Mouse (Mus musculus): ENCODE results near the gene Gm26938.

Gene Gm26938

DNA sequence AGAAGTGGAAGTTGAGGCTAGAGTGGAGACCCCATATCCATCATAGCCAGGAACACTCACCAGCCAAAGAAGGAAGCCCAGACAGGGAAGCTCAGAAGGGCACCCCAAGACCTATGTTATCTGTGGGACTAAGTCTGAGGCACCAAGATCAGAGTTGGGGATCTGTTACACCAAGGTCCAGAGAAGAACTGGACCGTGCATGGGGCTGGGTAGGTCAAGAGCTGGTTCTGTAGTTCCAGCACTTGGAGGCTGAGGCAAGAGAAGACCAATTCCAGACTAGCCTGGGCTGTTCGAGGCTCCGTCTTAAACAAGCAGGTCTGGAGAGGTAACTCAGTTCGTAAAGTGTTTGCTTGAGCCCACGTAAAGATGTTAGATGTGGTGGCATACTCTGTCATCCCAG, 32.1 kb downstream of the Gm26938 start:
- no peak for DNase-seq (ENCODE audit: low spot score)

- no peak for DNase-seq (ENCODE audit: low spot score)
Observed at GRCm38 (mm10) chr5:139793338-139794089, 32.7 kb downstream of the Gm26938 start.

GRCm38 (mm10) chr5:139792966-139793337, 33.3 kb downstream of the Gm26938 start:
- no peak for DNase-seq (ENCODE audit: low spot score)

DNA sequence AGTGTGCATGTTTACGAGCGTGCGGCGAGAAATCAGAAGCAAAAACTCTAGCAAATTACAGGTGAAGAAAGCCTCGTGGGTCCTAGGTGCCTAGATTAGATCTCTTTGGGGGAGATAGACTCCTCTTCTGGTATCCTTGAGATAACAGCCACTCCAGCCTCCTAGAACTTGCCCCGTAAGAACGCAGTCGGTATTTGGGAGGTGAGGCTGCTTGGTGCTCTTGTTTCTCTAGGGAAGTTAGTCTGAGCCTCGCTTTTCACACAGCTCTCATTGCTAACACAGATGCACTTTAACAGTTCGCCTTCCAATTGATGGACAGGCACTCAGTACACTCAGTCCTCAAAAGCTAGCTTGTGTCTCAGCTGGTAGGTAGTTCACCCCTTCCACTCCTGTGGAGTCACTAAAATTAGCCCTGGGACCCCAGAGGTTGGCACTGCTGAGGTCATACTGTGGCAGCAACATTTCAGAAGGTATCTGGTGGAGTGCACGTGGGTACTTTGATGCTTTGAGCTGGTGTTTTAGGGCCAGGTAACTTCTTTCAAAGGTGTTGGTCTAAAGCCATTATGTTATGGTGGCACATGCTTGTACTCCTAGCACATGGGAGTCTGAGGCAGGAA, 33.9 kb downstream of the Gm26938 start:
- no peak for DNase-seq (ENCODE audit: low spot score)

GRCm38 (mm10) chr5:139791227-139792158, 34.7 kb downstream of the Gm26938 start, which contains the start of gene Mafk:
TSS of gene Mafk (plus strand) at chr5:139791513.
- peak; percentile 98 for DNase-seq (ENCODE audit: low spot score)

DNA sequence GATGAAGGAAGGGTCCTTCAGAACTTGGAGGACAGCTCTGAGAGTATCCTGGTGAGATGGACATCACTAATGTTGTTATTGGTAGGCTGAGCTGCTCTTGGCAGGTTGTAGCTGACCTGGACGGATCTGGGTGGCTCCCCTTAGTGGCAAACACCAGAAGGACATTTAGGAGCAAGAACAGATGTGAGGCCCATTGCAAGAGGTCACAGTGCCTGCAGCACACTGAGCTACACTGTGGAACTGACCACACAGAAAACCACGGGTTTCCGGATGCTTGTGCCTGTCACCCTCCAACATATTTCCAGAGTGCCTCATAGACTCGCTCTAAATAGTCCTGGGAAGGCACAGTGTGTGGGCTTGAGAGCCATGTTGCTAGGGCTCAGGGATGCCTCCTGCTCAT, 36.7 kb downstream of the Gm26938 start:
- DNase-seq (ENCODE audit: low spot score) = no peak

DNA sequence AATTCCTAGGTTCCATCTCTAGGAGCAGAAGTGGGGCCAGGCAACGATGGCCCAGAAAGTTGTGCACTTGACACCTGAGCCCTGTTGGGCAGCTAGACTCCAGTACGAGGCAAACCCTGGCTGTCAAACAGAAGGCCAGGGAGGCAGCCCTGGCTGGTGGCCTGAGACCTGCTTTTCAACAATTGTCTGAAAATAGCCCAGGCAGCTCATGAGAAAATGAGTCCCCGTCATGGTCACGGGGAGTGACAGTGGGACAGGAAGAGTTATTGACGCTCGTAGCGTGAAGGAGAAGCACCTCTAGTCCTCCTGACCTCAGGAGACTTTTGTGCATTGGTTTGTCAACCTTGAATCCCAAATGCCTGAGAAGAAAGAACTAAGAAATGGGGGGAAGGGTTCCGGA, 44.8 kb downstream of the Gm26938 start:
- DNase-seq (ENCODE audit: low spot score) = no peak

DNA sequence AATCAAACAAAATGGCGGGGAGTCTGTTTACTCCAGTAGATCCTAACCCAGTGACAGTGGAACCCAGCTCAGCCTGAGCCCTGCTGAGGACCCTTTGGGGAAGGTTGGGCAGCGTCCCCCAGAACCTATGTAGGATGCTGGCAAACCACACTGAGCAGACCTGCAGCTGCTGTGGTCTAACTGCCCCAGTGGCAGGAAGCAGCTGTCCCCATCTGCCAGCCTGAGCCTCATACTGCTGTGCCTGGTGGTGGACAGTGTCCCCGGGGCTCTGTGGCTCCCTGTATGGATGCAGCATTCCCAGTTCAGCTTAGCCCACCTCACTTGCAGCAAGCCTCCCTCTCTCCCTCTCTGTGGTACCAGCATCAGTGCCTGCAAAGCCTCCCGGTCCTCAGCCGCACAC, 49.2 kb downstream of the Gm26938 start:
- DNase-seq (ENCODE audit: low spot score) = no peak

- DNase-seq (ENCODE audit: low spot score) = peak; percentile 94
Observed at GRCm38 (mm10) chr5:139775216-139775926, 50.8 kb downstream of the Gm26938 start, which contains the start of gene Ints1. TSS of gene Ints1 (minus strand) at chr5:139775674.

GRCm38 (mm10) chr5:139768216-139768615, 58.0 kb downstream of the Gm26938 start:
- no peak for DNase-seq (ENCODE audit: low spot score)

DNA sequence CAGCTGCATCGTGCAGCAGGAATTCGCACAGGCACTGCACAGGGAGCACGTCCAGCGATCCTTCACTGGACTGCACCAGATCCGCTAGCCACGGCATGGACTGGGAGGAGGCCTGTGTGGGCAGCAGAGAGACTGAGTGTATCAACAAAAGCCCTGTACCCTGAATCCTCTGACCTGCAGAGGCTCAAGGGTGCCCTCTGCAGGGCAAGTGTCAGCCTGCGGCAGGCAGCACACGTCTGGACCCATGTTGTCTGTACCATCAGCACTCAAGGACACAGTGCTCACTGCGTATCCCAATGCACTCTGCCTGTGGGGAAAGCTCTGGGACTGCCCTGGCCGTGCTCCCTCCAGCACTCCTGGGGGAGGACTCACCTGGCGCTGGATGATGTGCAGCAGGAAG, 61.9 kb downstream of the Gm26938 start:
- peak; percentile 44 for DNase-seq (ENCODE audit: low spot score)

- DNase-seq (ENCODE audit: low spot score) = no peak
Observed at GRCm38 (mm10) chr5:139758096-139758495, 68.1 kb downstream of the Gm26938 start.

All from c-Kit-positive CD71-positive TER-119-positive erythroid progenitor cells, embryonic 14.5 days (primary cell).